Mouse (Mus musculus) kidney, adult 10 weeks (tissue): Measurements from ENCODE around the gene Fndc1. TPM values are rescaled to one million over a fixed set of nuclear protein-coding genes. Genes with fewer than 3 reads are reported as not detected.

Source experiments
- polyA plus RNA-seq: library from polyadenylated mRNA; stranded (reverse); fragments of 350-450 nt; fragmentation: Illumina TruSeq; extraction: RNeasy Lipid Tissue Mini Kit (QIAGEN cat#74804); gene quantifications from one replicate; pipeline ENCODE4 v1.2.3, GENCODE M21; 2014; ENCODE audit warnings: low read depth, low replicate concordance

Fndc1 gene
- polyA plus RNA-seq, result 0.20 TPM

GRCm38 (mm10) chr17:7826819-7827515 lies at the start of gene Fndc1:
Gene Fndc1 (minus strand): TSS chr17:7827302.

Other genes with a start within 250 kb of the Fndc1 start
- gene Tagap, start 98.7 kb upstream of the Fndc1 start, polyA plus RNA-seq, result 0.36 TPM
- gene Rsph3a, start 118.3 kb upstream of the Fndc1 start, polyA plus RNA-seq, result 51.6 TPM